Mouse (Mus musculus) forebrain, embryonic 10.5 days (tissue): Measurements from ENCODE around the gene Fmnl2. TPM values are rescaled to one million over a fixed set of nuclear protein-coding genes. Genes with fewer than 3 reads are reported as not detected.

ENCODE experiments used
- DNase-seq: peaks from one replicate; pipeline ENCODE4 v3.0.0-alpha.2; 2017; ENCODE audit warnings: low spot score; ENCODE audit errors: extremely low spot score
- H3K27ac ChIP-seq: fragments of 300-500 bp; sonication (generic); 2 replicates; pipeline ENCODE4 v1.5.1; 2016; ENCODE audit warnings: mild to moderate bottlenecking
- H3K27me3 ChIP-seq: fragments of 300-500 bp; sonication (generic); 2 replicates; pipeline ENCODE4 v1.6.1; 2016; ENCODE audit warnings: mild to moderate bottlenecking; ENCODE audit not compliant: poor library complexity, severe bottlenecking
- H3K36me3 ChIP-seq: fragments of 300-500 bp; sonication (generic); replicated peaks from 2 replicates; pipeline ENCODE4 v1.6.1; 2016; ENCODE audit warnings: mild to moderate bottlenecking, moderate library complexity
- H3K4me1 ChIP-seq: fragments of 300-500 bp; sonication (generic); 2 replicates; pipeline ENCODE4 v1.6.1; 2016
- H3K4me3 ChIP-seq: fragments of 300-500 bp; sonication (generic); 2 replicates; pipeline ENCODE4 v1.5.1; 2016; ENCODE audit warnings: mild to moderate bottlenecking, moderate library complexity
- H3K9me3 ChIP-seq: fragments of 300-500 bp; sonication (generic); 2 replicates; pipeline ENCODE4 v1.6.1; 2016; ENCODE audit warnings: mild to moderate bottlenecking, moderate library complexity
- WGBS: fragments of 180-500 bp; shearing (Covaris S2); methylation state at CpG from one replicate; pipeline ENCODE4 v1.1.7; 2016; 5-methylcytosine and 5-hydroxymethylcytosine counted together
- polyA plus RNA-seq: library from polyadenylated mRNA; unstranded; fragments of >200 nt; fragmentation: Nextera tagmentation; extraction: Ambion mirVana; gene quantifications from 2 replicates; pipeline ENCODE4 v1.2.1, GENCODE M21; 2016

The Fmnl2 gene
- polyA plus RNA-seq, 1 experiment from 2014 or later = 7.4 TPM

DNA sequence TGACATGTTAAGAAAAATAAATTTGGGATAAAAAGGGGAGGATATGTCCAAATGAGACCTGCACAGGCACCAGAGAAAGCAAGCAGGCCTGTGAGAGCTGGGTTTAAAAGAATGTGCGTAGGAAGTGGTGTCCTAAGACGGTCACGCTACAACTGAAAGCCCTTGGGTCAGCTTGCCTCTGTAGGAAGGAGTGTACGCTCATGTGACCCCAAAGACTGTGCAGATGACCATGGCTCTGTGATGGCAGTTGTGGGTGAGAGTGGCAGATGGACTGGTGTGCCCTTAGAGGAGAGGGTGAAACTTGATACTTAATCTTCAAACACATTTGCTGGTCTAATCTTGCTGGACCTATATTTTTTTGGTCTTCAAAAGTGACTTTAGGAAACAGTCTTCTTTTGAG is 92.6 kb downstream of the Fmnl2 start:
- H3K4me3 ChIP-seq = no peak overlapping the region
- H3K9me3 ChIP-seq = peaks cover 11% of the 10 kb centered on the region; the same call in 1 of the 2 replicates
- no peak for DNase-seq
- no peaks in the 10 kb centered on the region for H3K27me3 ChIP-seq
- no peak overlapping the region for H3K27ac ChIP-seq
- peaks cover 55% of the 10 kb centered on the region for H3K4me1 ChIP-seq
- 85% methylated on average over 4 of the region's 4 CpGs for WGBS
- peaks cover 25% of the 10 kb centered on the region for H3K36me3 ChIP-seq

DNA sequence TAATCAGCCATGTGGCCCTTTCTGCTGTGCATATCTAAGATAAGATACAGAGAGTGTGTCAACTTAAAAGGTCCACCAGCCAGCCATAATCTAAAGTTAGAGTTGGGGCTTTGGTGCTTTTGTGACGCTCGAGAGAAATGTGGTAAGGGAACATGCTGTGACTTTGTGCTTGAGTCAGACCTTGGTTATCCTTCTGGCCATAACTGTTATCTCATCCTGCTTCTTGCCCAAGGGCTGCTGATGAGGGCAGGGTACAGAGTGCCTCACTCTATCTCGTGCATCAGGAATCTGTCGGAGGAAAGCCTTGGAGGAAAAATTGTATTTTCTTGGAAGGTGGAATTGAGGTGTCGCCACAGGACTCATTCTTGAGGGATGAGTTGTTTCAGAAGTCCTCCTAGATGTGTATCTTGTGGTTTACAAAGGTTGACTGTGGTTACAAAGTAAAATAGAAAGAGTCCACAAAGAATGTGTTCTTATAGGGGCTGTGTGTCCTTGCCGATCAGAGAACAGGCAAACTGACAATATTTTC is 94.6 kb downstream of the Fmnl2 start:
- Histone ChIP-seq H3K27me3 (no peaks in the 10 kb centered on the region), H3K4me3 (no peak overlapping the region), H3K27ac (no peak overlapping the region), H3K36me3 (peaks cover 25% of the 10 kb centered on the region), H3K4me1 (peaks cover 37% of the 10 kb centered on the region), H3K9me3 (peaks cover 11% of the 10 kb centered on the region; the same call in 1 of the 2 replicates)
- DNase-seq = no peak
- WGBS = 84% methylated on average over 6 of the region's 6 CpGs

DNA sequence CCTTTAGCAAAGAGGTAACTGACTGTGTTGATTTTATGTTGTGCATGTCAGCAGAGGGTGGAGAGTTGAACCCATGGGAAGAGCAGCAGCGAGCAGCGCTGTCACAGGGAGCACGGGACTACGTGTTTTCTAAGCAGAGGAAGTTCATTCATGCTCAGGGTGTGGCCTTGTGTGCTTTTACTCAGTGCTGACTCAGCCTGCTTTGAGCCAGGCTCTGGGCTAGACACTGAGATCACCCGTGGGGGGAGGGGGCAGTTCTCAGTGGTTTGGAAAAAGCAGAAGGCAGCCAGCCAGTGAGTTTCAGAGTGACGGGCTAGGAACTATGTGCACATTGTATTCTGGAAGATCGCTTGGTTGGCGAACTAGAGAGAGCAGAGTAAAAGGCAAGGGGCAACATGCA is 97.4 kb downstream of the Fmnl2 start:
- no peak overlapping the region for H3K27ac ChIP-seq

DNA sequence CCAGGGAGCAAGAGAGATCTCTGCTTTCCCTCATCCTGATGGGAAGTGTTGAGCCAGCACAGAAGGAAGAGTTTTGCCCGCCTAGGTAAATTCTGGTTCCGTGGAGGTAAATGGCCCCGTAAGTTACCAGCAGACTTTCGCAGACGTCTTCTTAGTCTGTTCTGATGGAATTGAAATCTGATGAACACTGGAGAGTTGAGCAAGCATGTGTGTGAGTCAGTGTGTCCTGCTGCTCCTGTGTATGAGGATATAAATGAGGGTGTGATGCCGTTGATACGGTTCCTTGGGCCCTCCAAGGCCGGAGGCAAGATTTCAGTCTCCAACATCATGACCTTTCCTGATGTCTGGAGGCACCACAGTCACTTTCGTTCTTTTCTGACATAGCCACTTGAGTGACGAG is 98.2 kb downstream of the Fmnl2 start:
- 93% methylated on average over 10 of the region's 10 CpGs for WGBS
- no peak overlapping the region for H3K27ac ChIP-seq
- peaks cover 56% of the 10 kb centered on the region for H3K4me1 ChIP-seq
- no peaks in the 10 kb centered on the region for H3K27me3 ChIP-seq
- no peak overlapping the region for H3K4me3 ChIP-seq
- H3K36me3 ChIP-seq = peaks cover 9% of the 10 kb centered on the region
- DNase-seq = no peak
- H3K9me3 ChIP-seq = peaks cover 8% of the 10 kb centered on the region; the same call in 1 of the 2 replicates

More for the DNA sequence above, 97.4 kb downstream of the Fmnl2 start:
- no peak for DNase-seq
- WGBS = 83% methylated on average over 8 of the region's 8 CpGs
- peaks cover 9% of the 10 kb centered on the region for H3K36me3 ChIP-seq
- peaks cover 8% of the 10 kb centered on the region; the same call in 1 of the 2 replicates for H3K9me3 ChIP-seq
- H3K4me1 ChIP-seq = peaks cover 56% of the 10 kb centered on the region
- no peak overlapping the region for H3K4me3 ChIP-seq
- H3K27me3 ChIP-seq = no peaks in the 10 kb centered on the region

DNA sequence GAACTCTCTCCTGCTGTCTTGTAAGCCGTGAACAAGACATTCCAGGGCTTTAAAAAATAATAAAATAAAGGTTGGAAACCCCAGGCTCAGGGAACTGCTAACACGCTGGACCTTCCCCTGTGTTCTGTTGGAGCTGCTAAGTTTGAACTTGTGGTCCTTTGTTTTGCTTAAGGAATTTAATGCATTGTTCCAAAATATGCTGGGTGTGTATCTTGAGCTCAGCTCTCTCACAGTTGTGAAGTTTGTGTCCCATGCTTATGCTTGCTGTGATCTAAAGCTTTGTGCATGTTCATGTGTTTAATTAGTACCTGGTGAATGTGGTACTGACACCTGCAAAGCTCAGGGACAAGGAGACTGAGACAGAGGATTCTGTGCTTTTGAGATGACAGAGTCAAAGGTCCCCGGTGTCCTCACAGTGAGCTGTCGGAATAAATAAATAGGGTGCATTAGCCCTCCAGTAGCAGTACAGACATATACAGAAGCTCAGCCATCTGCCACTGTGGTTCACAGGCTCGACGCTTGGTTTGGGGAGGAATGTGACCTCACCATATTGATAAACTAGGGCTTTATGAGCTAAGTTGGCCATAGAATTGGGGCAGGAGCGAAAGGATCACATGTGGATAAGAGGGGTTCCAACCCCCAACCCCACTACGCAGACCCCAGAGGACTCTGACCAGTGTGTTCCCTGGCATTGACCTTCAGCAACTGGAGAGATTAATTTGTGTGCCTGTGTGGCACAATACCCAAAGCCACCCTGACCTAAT is 100.3 kb downstream of the Fmnl2 start:
- 29% methylated on average over 8 of the region's 8 CpGs for WGBS
- H3K4me3 ChIP-seq = peak overlapping the region; percentile 25; the same call in 1 of the 2 replicates
- H3K9me3 ChIP-seq = peaks cover 8% of the 10 kb centered on the region; the same call in 1 of the 2 replicates
- peaks cover 9% of the 10 kb centered on the region for H3K36me3 ChIP-seq
- H3K4me1 ChIP-seq = peaks cover 53% of the 10 kb centered on the region
- no peaks in the 10 kb centered on the region for H3K27me3 ChIP-seq
- DNase-seq = no peak
- peak overlapping the region; percentile 75 for H3K27ac ChIP-seq

DNA sequence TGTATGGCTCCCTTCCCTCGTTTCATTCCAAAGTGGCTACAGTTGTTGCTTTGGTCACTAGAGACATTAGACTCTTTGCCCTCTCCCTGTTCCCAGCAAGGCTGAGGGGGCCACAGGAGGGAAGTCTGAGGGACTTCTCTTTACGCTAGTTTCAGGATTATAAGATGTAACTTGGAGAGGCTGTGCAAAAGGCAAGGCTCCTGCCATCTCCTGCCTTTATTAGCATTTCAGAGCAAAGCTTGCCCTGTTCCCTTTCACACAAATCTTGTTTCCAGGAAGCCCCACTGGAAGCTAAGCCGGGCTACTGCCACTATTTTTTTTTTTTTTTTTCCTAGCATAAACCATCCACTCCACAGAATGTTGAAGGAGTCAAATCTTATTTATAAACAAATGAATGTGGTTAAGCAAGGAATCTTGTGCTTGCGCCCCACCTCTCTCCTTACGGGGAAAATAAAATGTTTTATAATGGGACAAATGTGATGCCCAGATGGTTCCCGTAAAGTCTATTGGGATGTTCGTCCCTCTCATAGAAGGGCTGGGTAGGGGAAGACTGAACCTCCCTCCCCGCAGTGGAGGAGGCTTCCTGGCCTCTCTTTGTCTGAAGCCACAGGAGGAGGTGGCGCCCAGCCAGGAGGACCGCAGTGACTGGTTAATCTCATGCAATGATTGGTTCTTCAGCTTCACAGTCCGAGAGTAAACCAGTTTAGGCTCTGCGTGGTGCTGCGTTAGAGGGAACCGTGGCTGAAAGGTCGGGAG is 101.1 kb downstream of the Fmnl2 start:
- Histone ChIP-seq H3K27me3 (no peaks in the 10 kb centered on the region), H3K27ac (peak overlapping the region; percentile 75), H3K9me3 (peaks cover 8% of the 10 kb centered on the region; the same call in 1 of the 2 replicates), H3K36me3 (peaks cover 9% of the 10 kb centered on the region), H3K4me3 (peak overlapping the region; percentile 25), H3K4me1 (peaks cover 58% of the 10 kb centered on the region)
- peak; percentile 53 for DNase-seq
- WGBS = 2% methylated on average over 15 of the region's 15 CpGs

DNA sequence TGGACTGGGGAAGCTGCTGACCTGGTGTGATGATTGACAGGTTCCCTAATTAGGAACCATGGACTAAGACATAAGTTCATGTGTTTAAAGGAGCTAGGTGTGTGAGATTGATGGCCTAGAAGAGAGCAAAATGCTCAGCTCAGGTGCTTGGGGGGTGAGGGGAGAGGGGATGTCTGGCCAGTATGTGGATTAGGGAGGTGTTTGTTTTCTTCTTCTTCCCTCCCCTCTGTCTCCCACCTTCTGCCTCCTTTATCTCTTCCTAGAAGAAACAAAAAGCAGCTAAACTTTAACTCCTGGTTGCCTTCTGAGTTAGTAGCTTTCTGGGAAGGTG is 101.6 kb downstream of the Fmnl2 start:
- no peaks in the 10 kb centered on the region for H3K27me3 ChIP-seq
- H3K4me3 ChIP-seq = peak overlapping the region; percentile 25
- peak overlapping the region; percentile 75 for H3K27ac ChIP-seq
- peaks cover 6% of the 10 kb centered on the region for H3K36me3 ChIP-seq
- DNase-seq = no peak
- peaks cover 6% of the 10 kb centered on the region; the same call in 1 of the 2 replicates for H3K9me3 ChIP-seq
- peaks cover 64% of the 10 kb centered on the region for H3K4me1 ChIP-seq

DNA sequence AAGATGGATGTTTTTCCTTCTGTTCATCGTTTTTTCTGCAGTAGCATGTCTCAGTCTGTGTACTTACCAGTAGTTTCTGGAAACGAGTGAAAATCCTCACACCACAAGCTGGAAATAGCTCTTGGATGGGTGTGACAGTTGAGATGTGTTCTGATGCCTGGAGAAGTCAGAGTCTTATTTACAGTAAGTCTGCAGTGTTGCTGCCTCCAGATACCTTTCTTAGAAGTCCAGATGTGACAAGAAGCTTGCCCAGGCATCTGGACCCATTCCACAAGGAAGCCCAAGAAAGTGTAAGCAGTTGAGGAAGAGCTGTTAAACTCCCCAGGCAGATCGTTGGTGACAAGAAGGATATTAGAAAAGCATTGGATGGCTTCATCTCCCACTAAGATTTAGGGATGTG is 102.3 kb downstream of the Fmnl2 start:
- no peak overlapping the region; the same call in 1 of the 2 replicates for H3K27ac ChIP-seq
- 48% methylated on average over 3 of the region's 3 CpGs for WGBS
- no peaks in the 10 kb centered on the region; the same call in 1 of the 2 replicates for H3K9me3 ChIP-seq
- no peaks in the 10 kb centered on the region for H3K36me3 ChIP-seq
- no peak overlapping the region for H3K4me3 ChIP-seq
- H3K4me1 ChIP-seq = peaks cover 69% of the 10 kb centered on the region
- no peak for DNase-seq
- no peaks in the 10 kb centered on the region for H3K27me3 ChIP-seq

DNA sequence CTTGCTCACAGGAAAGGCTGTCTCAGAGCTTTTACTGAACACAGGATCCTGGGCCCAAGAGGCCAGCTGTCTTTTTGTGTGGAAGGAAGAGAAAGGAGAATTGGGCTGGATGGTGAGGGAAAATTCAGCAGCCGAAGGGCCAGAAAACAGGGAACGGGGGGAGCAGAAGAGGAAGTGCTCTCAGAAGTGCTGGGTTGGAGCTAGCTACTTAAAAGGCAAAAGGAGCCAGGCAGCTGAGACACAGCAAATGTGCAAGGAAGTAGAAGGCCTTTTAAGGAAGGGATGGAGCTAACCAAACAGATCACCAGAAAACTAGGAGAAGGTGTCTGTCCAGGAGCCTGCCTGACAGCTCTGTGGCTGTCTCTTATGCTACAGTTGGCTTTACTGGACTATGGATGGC is 103.0 kb downstream of the Fmnl2 start:
- Histone ChIP-seq H3K9me3 (no peaks in the 10 kb centered on the region), H3K36me3 (no peaks in the 10 kb centered on the region), H3K4me1 (peaks cover 72% of the 10 kb centered on the region), H3K27ac (peak overlapping the region; percentile 40; the same call in 1 of the 2 replicates), H3K27me3 (no peaks in the 10 kb centered on the region), H3K4me3 (no peak overlapping the region)
- 72% methylated on average over 2 of the region's 2 CpGs for WGBS
- no peak for DNase-seq

DNA sequence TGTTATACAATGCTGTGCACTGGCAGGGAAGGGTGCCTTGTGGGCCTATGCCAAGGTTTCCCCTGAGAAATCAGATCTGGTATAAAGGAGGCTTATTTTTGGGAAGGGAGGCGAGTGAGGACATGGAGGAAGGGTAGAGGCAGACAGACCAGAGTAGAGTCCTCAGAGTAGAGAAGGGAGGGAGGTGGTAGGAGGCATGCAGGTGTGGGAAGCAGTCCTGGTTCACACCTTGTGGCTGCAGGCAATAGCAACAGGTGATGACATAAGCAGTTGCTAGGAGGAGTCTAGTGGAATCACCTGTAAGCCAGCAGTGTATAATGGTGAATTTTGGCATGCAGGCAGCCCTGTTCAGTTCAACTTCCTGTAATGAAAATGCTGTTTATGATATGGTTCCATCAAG is 105.8 kb downstream of the Fmnl2 start:
- 81% methylated on average over 1 of the region's 1 CpGs for WGBS
- H3K36me3 ChIP-seq = no peaks in the 10 kb centered on the region
- no peaks in the 10 kb centered on the region for H3K9me3 ChIP-seq
- no peak overlapping the region for H3K27ac ChIP-seq
- peaks cover 76% of the 10 kb centered on the region for H3K4me1 ChIP-seq
- no peak for DNase-seq
- no peaks in the 10 kb centered on the region for H3K27me3 ChIP-seq
- no peak overlapping the region for H3K4me3 ChIP-seq

DNA sequence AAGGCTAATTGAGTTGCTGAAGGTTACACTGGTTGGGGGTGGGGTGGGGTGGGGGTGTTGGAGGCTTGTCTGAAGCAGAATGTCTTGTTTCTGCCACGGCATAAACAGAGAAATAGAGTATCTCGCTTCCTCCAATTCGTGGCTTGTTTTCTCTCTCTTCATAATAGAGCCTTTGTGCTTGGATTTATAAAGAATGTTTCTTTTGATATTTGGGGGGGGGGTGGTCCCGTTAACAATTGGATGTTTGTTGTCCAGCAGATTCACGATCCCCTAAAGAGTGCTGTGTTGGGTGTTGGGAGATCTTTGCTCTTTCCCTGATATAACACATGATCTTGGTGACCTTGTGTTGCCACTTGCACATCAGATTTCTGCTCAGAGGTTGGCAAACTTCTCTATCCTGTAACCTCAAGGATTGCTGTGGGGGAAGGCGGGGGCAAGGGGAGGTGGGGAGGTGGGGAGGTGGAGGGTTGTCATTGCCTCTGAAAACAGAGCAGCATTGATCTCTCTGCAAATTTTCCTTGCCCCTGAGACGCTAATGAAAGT is 106.8 kb downstream of the Fmnl2 start:
- Histone ChIP-seq H3K27me3 (no peaks in the 10 kb centered on the region), H3K36me3 (no peaks in the 10 kb centered on the region), H3K4me3 (no peak overlapping the region), H3K9me3 (no peaks in the 10 kb centered on the region), H3K4me1 (peaks cover 75% of the 10 kb centered on the region), H3K27ac (no peak overlapping the region)
- no peak for DNase-seq
- WGBS = 47% methylated on average over 7 of the region's 7 CpGs

DNA sequence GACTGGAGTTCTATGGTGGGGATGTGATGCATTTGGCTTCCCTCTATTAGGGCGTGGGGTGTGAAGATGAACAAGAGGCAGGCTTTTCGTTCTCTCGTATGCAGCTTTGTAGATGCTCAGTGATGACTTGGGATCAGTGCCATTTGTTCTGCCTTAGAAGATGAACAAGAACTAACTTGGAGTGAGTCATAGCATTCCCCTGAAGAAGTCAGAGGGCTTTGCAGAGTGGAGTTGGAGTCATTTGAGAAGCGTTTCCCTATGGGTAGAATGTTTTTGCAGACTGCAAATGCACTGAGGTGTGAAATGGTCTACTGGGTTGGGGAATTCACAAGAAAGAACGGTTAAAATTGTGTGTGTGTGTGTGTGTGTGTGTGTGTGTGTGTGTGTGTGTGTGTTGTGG is 108.6 kb downstream of the Fmnl2 start:
- Histone ChIP-seq H3K4me1 (peaks cover 58% of the 10 kb centered on the region), H3K27me3 (no peaks in the 10 kb centered on the region), H3K4me3 (no peak overlapping the region), H3K9me3 (no peaks in the 10 kb centered on the region), H3K27ac (0 out of 2 replicates have a peak overlapping the region, but pooled peaks have one; percentile 12), H3K36me3 (no peaks in the 10 kb centered on the region)
- WGBS = 86% methylated on average over 5 of the region's 5 CpGs
- DNase-seq = no peak
